Mouse (Mus musculus): Measurements from ENCODE around the gene Ttk.

The Ttk gene

DNA sequence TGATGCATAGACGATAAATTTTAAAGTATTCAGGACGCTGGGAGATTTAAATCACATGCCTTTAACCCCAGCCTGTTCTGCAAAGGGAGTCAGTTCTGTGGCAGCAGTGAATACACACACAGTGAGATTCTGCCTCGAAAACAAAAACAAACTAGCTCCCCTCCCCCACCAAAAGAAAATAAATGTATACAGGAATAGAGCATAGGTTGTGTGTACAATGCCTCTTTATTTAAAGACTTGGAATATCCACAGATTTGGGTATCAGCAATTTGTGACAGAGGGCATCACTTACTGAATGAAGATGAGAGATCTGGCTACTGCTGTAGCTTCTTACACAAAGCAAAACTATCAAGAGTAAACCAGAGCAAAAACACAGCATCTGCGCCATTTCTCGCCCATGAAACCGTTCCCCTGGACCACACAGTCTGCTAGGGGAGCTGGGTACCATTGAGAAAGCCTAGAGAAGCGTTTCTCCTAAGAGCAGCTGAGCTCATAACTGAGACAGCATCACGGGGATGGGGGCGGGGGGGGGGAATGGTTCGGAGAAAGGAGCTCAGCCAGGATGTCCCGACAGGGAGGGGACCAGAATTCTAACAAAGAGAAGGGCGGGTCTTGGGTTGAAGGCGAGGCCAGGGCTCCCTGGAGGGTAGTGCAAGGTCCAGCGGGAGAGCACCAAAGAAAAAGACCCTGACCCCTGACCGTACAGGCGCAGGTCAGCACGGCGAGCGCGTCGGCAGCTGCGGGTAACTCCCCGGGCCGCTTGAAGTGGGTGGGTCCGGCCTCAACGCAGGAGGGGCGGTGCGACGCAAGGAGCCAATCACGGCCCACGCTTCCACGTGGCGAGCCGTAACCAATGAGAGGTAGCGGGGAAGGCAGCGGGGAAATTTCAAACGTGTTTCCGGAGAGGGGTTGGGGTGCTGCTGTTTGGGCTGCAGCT is at the start of gene Ttk:
Ttk (plus strand) TSS at position 879 of the 937 bp plus-strand sequence.
- DNase-seq (ENCODE audit: low spot score in 2 of 2), result peak; percentile 70 to 84

- no peak for DNase-seq (ENCODE audit: low spot score in 2 of 2)
Measured at GRCm38 (mm10) chr9:83785501-83785900, 49.0 kb upstream of the Ttk start.

- DNase-seq (ENCODE audit: low spot score in 2 of 2), result no peak
Measured at GRCm38 (mm10) chr9:83789326-83789725, 45.2 kb upstream of the Ttk start.

- no peak for DNase-seq (ENCODE audit: low spot score in 2 of 2)
Measured at GRCm38 (mm10) chr9:83796875-83797274, 37.6 kb upstream of the Ttk start.

- no peak for DNase-seq (ENCODE audit: low spot score in 2 of 2)
Measured at GRCm38 (mm10) chr9:83797898-83798297, 36.6 kb upstream of the Ttk start.

DNA sequence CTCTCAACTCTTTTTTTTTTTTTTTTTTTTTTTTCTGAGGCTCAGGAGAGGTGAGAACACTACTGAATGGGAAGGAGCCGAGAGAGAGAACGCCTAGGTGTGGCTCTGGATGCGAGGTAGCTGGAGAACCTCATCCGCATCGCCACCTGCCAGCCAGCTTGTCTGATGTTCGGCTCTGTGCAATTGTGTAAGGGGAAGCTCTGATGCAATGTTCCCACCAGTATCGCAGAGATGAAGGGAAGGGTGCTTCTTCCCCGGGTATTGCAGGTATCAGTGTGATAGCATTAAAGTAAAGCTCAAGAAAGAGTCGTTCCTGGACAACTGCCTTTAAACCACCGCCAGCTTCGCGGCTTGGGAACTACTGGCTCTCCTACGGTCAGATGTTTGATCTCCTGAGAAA is 30.1 kb upstream of the Ttk start:
- DNase-seq (ENCODE audit: low spot score in 2 of 2), result no peak

DNA sequence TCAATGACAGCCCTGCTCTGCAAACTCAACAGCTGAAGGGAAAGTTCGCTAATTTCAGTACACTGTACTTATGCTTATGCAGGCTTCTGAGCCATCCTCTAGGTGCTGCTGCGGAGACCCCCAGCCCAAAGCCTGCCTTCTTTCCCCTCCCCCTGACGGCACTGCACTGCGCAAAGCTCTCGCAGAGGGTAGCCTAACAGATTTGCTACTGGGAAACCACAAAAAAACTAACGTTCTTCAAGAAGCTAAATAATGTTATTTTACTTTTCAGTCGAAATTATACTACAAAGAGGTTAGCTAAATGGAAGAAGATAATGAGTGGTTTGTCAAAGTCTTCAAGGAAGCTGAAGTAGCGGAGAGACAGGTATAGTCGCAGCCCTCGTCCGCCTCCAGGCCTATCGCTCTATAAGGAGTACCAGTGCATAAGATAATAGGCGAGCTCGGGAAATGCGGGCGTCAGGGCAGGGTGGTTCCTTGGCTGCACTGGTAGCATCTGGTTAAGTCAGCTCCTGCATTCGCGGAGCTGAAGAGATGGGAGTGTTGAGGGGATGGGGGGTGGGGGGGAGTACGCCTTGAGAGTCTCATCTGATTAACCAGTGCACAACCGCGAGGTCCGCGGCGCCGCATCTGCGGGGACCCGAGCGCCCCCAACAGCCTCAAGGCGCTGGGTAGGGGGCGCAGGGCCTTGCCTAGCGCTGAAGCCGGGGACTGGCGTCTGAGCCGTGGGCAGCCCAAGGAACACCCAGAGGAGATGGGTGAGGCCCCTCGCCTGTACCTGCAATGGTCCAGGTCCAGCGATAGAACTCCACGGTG is 29.1 kb upstream of the Ttk start:
- no peak for DNase-seq (ENCODE audit: low spot score in 2 of 2)

- DNase-seq (ENCODE audit: low spot score in 2 of 2), result peak; percentile 74 to 81
Measured at GRCm38 (mm10) chr9:83805977-83806815, 28.3 kb upstream of the Ttk start, which contains the start of gene Elovl4. Gene Elovl4 (minus strand): TSS chr9:83806277.

- DNase-seq (ENCODE audit: low spot score in 2 of 2), result peak in 1 of 2 experiments; percentile 47
Measured at GRCm38 (mm10) chr9:83807562-83807961, 26.9 kb upstream of the Ttk start.

DNA sequence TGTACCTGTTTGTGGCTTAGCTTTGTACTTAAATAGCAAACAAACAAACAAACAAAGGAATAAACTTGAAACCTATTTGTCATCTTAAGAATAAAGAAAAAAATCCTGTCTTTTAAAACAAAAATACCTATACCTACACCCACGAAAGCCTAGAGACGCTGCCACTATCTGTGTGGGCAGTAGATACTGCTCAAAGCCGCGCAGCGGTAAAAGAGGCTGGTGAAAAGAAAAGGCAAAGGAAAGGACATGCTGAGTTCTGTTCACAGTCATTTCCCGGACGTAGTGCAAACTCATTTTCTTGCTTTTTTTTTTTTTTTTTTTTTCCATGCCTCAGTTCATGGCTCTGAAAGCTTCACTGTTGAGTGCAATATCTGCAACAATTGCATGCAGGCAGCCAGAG is 15.3 kb upstream of the Ttk start:
- DNase-seq (ENCODE audit: low spot score in 2 of 2), result no peak

DNA sequence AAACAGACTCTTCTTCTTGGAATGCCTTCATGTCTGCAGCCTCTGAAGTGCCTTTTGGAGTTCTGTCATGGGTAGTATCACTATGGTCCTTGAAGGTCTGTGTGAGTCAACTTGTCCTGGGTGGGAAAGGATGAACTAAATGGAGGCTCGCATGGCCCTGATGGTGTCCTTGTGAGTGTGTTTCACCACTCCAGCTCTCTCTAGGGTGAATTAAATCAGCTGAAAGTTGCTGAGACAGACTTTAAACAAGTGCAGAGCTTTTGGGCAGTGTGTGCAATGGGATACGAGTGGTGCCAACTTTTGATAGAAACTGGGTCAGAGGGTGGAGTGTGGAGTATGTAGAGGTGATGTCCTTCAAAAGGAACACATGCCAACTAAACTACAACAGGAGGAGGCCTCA is 13.5 kb upstream of the Ttk start:
- no peak for DNase-seq (ENCODE audit: low spot score in 2 of 2)

DNA sequence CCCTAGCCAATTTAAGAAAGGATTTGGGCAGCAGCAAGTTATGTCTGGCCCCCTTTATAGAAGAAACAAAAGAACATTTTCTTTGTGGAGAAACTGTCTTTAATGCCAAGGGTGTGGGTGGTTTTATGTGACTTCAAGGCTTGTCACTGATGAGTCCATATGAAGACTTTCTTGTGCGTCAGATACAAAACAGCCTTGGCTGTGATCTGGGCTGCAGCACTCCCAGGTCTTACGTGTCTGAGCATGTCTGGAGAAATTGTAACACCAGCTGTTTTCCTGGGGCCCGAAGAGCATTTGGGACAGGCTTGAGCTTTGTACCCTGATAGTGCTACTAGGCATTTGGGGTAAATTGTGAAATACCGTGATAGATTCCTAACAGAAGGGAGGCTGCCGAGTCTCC is 11.6 kb upstream of the Ttk start:
- DNase-seq (ENCODE audit: low spot score in 2 of 2), result no peak

GRCm38 (mm10) chr9:83829896-83830295 is 4.6 kb upstream of the Ttk start:
- no peak for DNase-seq (ENCODE audit: low spot score in 2 of 2)

DNA sequence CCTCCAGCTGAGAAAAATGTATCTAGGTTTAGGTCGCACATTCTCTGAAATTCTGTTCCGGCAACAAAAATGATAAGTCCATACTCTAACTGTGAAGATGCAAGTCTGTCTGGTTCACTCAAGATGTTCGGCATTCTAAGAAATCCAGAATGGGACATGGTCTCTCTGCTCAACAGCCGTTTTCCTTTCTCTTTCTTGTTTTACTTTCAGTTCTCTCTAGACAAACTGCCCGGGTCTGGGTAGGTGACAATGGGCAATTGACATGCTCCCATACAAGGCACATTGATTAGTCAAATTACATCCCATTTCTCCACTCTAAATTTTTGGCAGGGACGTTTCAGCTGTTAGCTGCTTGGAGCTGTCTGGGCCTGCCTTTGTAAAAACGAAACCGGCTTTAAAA is 3.3 kb upstream of the Ttk start:
- no peak for DNase-seq (ENCODE audit: low spot score in 2 of 2)

DNA sequence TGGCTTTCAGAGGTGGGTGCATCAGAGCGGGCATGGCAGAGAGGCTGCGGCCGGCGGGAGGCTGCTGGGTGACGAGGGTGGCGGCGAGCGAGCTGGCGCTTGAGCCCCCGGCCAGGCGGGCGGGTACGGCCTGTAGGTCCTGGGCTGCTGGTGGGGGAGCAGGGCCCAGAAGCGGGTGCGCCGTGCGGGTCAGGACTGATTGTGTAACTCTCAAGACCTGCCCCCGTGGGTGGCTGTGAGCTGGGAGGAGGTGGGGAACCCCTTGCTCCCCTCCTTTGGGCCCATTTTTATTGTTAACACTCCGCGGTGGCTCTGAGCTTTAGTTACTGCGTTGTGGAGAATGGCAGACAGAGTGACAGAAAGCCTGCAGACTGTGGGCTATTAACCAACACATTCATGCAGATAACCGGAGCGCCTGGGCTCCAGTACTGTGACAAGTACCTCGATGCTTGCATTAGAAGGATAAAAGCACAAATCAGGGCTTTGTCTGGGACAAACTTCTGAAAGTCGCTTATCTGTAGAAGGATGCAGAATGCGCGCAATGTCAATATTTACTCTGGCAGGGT is 342 bp downstream of the Ttk start:
- DNase-seq (ENCODE audit: low spot score in 2 of 2), result no peak

DNA sequence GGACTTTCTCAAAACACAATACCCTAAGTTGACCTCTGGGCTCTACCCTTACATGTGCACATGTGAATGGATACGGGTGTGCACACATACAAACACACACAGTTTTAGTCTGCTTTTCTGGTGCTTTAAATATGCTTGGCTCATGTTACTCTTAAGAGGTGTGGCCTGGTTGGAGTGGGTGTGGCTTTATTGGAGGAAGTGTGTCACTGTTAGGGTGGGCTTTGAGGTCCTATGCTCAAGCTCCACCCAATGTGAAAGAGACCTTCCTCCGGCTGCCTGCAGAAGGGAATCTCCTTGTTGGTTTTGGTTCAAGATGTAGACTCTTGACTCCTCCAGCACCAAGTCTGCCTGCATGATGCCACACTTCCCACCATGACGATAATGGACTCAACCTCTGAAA is 18.0 kb downstream of the Ttk start:
- no peak for DNase-seq (ENCODE audit: low spot score in 2 of 2)

DNA sequence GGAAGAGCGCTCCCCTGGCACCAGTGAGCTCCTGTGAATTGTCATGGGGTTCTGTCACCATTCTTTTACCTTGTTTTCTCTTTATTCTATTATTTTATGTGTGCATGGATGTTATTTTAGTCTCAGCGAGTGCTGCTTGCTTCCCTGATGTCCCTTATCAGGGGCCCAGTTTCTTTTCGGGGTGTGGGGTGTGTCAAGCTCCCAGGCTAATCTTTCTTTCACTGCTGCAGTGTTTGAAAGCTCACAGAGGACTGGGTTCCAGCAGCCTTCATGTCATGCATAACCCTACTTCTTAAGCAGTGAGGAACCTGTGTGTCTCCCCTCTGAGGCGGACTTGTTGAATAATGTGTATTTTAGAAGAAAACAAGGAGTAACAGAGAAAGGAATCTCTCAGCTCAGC is 30.7 kb downstream of the Ttk start:
- DNase-seq (ENCODE audit: low spot score in 2 of 2), result no peak

- no peak for DNase-seq (ENCODE audit: low spot score in 2 of 2)
Measured at GRCm38 (mm10) chr9:83882191-83882590, 47.7 kb downstream of the Ttk start.

- no peak for DNase-seq (ENCODE audit: low spot score in 2 of 2)
Measured at GRCm38 (mm10) chr9:83886149-83886548, 51.7 kb downstream of the Ttk start.

GRCm38 (mm10) chr9:83888214-83888613 is 53.7 kb downstream of the Ttk start:
- no peak for DNase-seq (ENCODE audit: low spot score in 2 of 2)

- no peak for DNase-seq (ENCODE audit: low spot score in 2 of 2)
Measured at GRCm38 (mm10) chr9:83893073-83893472, 58.6 kb downstream of the Ttk start.

Measured in frontal cortex, postnatal 25 days (tissue).